Mouse (Mus musculus) erythroblast, embryonic 14.5 days (primary cell): ENCODE data around the gene Manbal.

Experiments used
- GATA1 ChIP-seq: IDR thresholded peaks from 2 replicates; pipeline ENCODE4 v1.6.1; 2012; ENCODE audit warnings: low read length, inconsistent platforms, mixed read lengths
- TAL1 ChIP-seq: IDR thresholded peaks from 3 replicates; pipeline ENCODE4 v1.6.1; 2012; ENCODE audit warnings: low read length, inconsistent platforms, mixed read lengths

- TF ChIP-seq TAL1 (no peak), GATA1 (no peak)
Observed at GRCm38 (mm10) chr2:157322029-157322766, 45.2 kb upstream of the Manbal start.
